Mouse (Mus musculus) lung, embryonic 14.5 days (tissue): ENCODE results near the gene 2810004N23Rik. TPM values are rescaled to one million over a fixed set of nuclear protein-coding genes. Genes with fewer than 3 reads are reported as not detected.
"Not testable (repeated sequence)": the region's sequence is repeated elsewhere in the genome, so short reads cannot be mapped to it uniquely, and the experiment has no call there.

Experiments
- ATAC-seq: fragments of 200-750 bp; cut with Nextera tagmentation; 2 replicates; pipeline ENCODE4 v1.8.0; 2017; ENCODE audit warnings: mild to moderate bottlenecking, moderate TSS enrichment, moderate library complexity; ENCODE audit not compliant: insufficient read depth
- DNase-seq: peaks from one replicate; pipeline ENCODE4 v3.0.0-alpha.2; 2015
- H3K27ac ChIP-seq: fragments of 300-500 bp; sonication (generic); 2 replicates; pipeline ENCODE4 v1.5.1; 2014; ENCODE audit warnings: low read depth, mild to moderate bottlenecking, moderate library complexity
- H3K27me3 ChIP-seq: fragments of 300-500 bp; sonication (generic); 2 replicates; pipeline ENCODE4 v1.6.1; 2014; ENCODE audit warnings: low read length, control low read depth; ENCODE audit not compliant: insufficient read depth
- H3K36me3 ChIP-seq: fragments of 300-500 bp; sonication (generic); 2 replicates; pipeline ENCODE4 v1.6.1; 2014; ENCODE audit warnings: control low read depth; ENCODE audit not compliant: insufficient read depth
- H3K4me1 ChIP-seq: fragments of 300-500 bp; sonication (generic); 2 replicates; pipeline ENCODE4 v1.6.1; 2014; ENCODE audit warnings: antibody characterized with exemption, control low read depth; ENCODE audit not compliant: insufficient read depth
- H3K4me2 ChIP-seq: fragments of 300-500 bp; sonication (generic); 2 replicates; pipeline ENCODE4 v1.6.1; 2014; ENCODE audit warnings: mild to moderate bottlenecking
- H3K4me3 ChIP-seq: fragments of 300-500 bp; sonication (generic); 2 replicates; pipeline ENCODE4 v1.5.1; 2014; ENCODE audit warnings: low read depth, low read length
- H3K9ac ChIP-seq: fragments of 300-500 bp; sonication (generic); 2 replicates; pipeline ENCODE4 v1.6.1; 2014
- H3K9me3 ChIP-seq: fragments of 300-500 bp; sonication (generic); 2 replicates; pipeline ENCODE4 v1.6.1; 2016; ENCODE audit warnings: low read depth, low read length, control low read depth
- CTCF ChIP-seq: IDR thresholded peaks from 2 replicates; pipeline ENCODE4 v1.5.1; 2016; ENCODE audit warnings: antibody characterized with exemption, low read depth
- WGBS: fragments of 180-500 bp; shearing (Covaris S2); extraction: QIAGEN DNeasy Blood & Tissue Kit; methylation state at CpG from one replicate; pipeline ENCODE4 v1.1.7; 2014; 5-methylcytosine and 5-hydroxymethylcytosine counted together
- polyA plus RNA-seq: library from polyadenylated mRNA; unstranded; fragments of >200 nt; fragmentation: Nextera tagmentation; extraction: Ambion mirVana; gene quantifications from 2 replicates; pipeline ENCODE4 v1.2.1, GENCODE M21; 2014

Gene 2810004N23Rik
- polyA plus RNA-seq, 1 experiment from 2014 or later: 44.5 TPM

DNA sequence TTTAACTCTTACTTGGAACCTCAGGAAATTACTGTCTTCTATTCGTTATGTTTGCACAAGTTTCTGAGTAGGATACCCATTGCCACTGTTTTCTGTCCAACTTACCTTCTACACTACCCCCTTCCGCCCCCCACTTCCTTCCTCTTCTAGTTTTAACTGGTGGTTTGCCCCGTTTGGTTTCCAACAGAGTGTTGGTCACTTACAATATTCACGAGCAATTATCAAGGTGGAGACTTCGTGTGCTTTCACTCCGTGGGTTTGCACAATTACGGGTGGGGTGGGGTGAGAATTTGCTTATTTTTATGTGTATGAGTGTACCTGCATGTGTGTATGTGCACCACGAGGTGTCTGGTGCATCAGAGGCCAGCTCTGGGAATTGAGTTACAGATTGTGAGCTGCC is 809 bp upstream of the 2810004N23Rik start:
- 9% methylated on average over 8 of the region's 8 CpGs for WGBS
- peak overlapping the region; percentile 96 for H3K9ac ChIP-seq

GRCm38 (mm10) chr8:124863163-124863677 is 300 bp upstream of the 2810004N23Rik start:
- Histone ChIP-seq H3K27ac (peak overlapping the region; percentile 95), H3K36me3 (peaks cover 29% of the 10 kb centered on the region), H3K4me2 (peak overlapping the region; percentile 78), H3K9me3 (no peaks in the 10 kb centered on the region), H3K4me3 (peak overlapping the region; percentile 93), H3K27me3 (no peaks in the 10 kb centered on the region), H3K9ac (peak overlapping the region; percentile 96), H3K4me1 (peaks cover 4% of the 10 kb centered on the region; the same call in 1 of the 2 replicates)
- no peak for TF ChIP-seq CTCF
- under 1% methylated on average over 33 of the region's 33 CpGs for WGBS
- no peak; the same call in 1 of the 2 replicates for ATAC-seq
- no peak for DNase-seq

More for the DNA sequence above, 809 bp upstream of the 2810004N23Rik start:
- DNase-seq (peak; percentile 6), ATAC-seq (no peak)
- Histone ChIP-seq H3K4me2 (peak overlapping the region; percentile 78), H3K4me3 (peak overlapping the region; percentile 93), H3K27ac (peak overlapping the region; percentile 95; the same call in 1 of the 2 replicates), H3K4me1 (peaks cover 4% of the 10 kb centered on the region; the same call in 1 of the 2 replicates), H3K36me3 (peaks cover 23% of the 10 kb centered on the region), H3K9me3 (no peaks in the 10 kb centered on the region), H3K27me3 (no peaks in the 10 kb centered on the region)
- TF ChIP-seq CTCF: 0 out of 2 replicates have a peak, but pooled peaks have one; percentile 5

GRCm38 (mm10) chr8:124860188-124860587 is 2.7 kb downstream of the 2810004N23Rik start:
- no peak overlapping the region for H3K4me3 ChIP-seq
- H3K9ac ChIP-seq: no peak overlapping the region
- no peak overlapping the region for H3K27ac ChIP-seq
- no peaks in the 10 kb centered on the region for H3K9me3 ChIP-seq
- H3K4me2 ChIP-seq: no peak overlapping the region
- DNase-seq (no peak), ATAC-seq (no peak)
- no peak for TF ChIP-seq CTCF
- H3K27me3 ChIP-seq: no peaks in the 10 kb centered on the region
- WGBS: 96% methylated on average over 3 of the region's 3 CpGs
- H3K36me3 ChIP-seq: peaks cover 58% of the 10 kb centered on the region
- H3K4me1 ChIP-seq: peaks cover 4% of the 10 kb centered on the region; the same call in 1 of the 2 replicates

DNA sequence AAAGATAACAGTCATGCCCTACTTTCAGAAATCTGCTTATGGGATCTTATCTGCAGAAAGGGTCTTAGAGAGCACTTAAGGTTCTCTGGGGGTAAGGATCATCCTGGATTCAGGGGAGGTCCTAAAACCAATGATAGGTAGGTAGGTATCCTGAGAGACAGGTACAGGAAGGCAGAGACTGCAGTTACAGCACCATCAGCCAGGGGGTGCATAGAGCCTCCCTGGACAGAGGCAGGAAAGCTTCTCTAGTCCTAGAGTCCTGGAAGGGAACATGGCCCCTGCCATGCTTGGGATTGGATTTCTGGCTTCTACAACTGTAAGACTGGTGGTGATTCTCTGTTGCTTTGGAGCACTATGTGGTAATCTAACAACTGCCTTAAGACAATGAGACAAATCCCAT is 3.5 kb downstream of the 2810004N23Rik start:
- Histone ChIP-seq H3K9ac (no peak overlapping the region), H3K4me2 (no peak overlapping the region), H3K36me3 (peaks cover 65% of the 10 kb centered on the region)

DNA sequence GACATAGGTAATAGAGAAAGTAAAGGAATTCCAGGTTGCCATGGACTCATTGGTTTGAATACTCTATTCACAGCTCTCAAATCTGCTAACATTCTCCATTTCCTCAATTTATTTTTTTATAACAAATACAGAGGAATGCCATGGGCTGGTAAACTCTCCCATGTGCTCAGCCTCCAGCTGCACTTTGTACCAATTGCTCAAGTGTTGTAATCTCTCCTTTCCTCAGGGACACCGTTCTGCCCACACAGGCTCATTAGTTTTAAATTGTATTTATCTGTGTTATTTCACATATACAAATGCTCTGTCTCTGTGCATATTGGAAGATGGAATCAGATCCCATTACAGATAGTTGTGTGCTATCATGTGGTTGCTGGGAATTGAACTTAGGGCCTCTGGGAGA is 9.4 kb downstream of the 2810004N23Rik start:
- no peak for ATAC-seq
- TF ChIP-seq CTCF: no peak
- Histone ChIP-seq H3K4me3 (no peak overlapping the region), H3K9ac (no peak overlapping the region), H3K4me1 (no peaks in the 10 kb centered on the region), H3K27me3 (no peaks in the 10 kb centered on the region), H3K4me2 (no peak overlapping the region), H3K27ac (no peak overlapping the region), H3K36me3 (peaks cover 55% of the 10 kb centered on the region), H3K9me3 (peaks cover 15% of the 10 kb centered on the region; the same call in 1 of the 2 replicates)
- no peak for DNase-seq
- 91% methylated on average over 1 of the region's 1 CpGs for WGBS

More for the DNA sequence above, 3.5 kb downstream of the 2810004N23Rik start:
- peak; percentile 37 for TF ChIP-seq CTCF
- Histone ChIP-seq H3K27ac (no peak overlapping the region), H3K27me3 (no peaks in the 10 kb centered on the region), H3K4me1 (peaks cover 4% of the 10 kb centered on the region; the same call in 1 of the 2 replicates), H3K4me3 (no peak overlapping the region), H3K9me3 (no peaks in the 10 kb centered on the region)
- DNase-seq: peak; percentile 23
- no peak for ATAC-seq

- ATAC-seq (no peak), DNase-seq (no peak)
- 88% methylated on average over 5 of the region's 5 CpGs for WGBS
- Histone ChIP-seq H3K4me3 (no peak overlapping the region), H3K36me3 (peaks cover 25% of the 10 kb centered on the region), H3K4me2 (no peak overlapping the region), H3K4me1 (no peaks in the 10 kb centered on the region), H3K27me3 (no peaks in the 10 kb centered on the region), H3K9ac (no peak overlapping the region), H3K27ac (no peak overlapping the region), H3K9me3 (no peaks in the 10 kb centered on the region)
- no peak for TF ChIP-seq CTCF
These were observed 17.3 kb downstream of the 2810004N23Rik start for GRCm38 (mm10) chr8:124845573-124845972.

GRCm38 (mm10) chr8:124845131-124845530 is 17.8 kb downstream of the 2810004N23Rik start:
- DNase-seq (no peak), ATAC-seq (no peak)
- no peaks in the 10 kb centered on the region for H3K4me1 ChIP-seq
- H3K9me3 ChIP-seq: no peaks in the 10 kb centered on the region
- WGBS: 49% methylated on average over 3 of the region's 3 CpGs
- no peaks in the 10 kb centered on the region for H3K27me3 ChIP-seq
- H3K4me2 ChIP-seq: no peak overlapping the region
- H3K9ac ChIP-seq: no peak overlapping the region
- no peak for TF ChIP-seq CTCF
- H3K27ac ChIP-seq: no peak overlapping the region
- no peak overlapping the region for H3K4me3 ChIP-seq
- peaks cover 29% of the 10 kb centered on the region for H3K36me3 ChIP-seq

- H3K9ac ChIP-seq, H3K4me2 ChIP-seq, H3K4me3 ChIP-seq, H3K27me3 ChIP-seq, H3K4me1 ChIP-seq, H3K9me3 ChIP-seq, DNase-seq, ATAC-seq, H3K27ac ChIP-seq: not testable (repeated sequence)
- 79% methylated on average over 1 of the region's 1 CpGs for WGBS
- H3K36me3 ChIP-seq: peaks cover 51% of the 10 kb centered on the region
These were observed 20.0 kb downstream of the 2810004N23Rik start for GRCm38 (mm10) chr8:124842929-124843328.
